Mouse (Mus musculus): ENCODE data around the gene Rad51ap2. TPM values are rescaled to one million over a fixed set of nuclear protein-coding genes. Genes with fewer than 3 reads are reported as not detected.
A peak's percentile ranks its signal among the peaks of the same experiment; 100 is the strongest.

Gene Rad51ap2
- 0.30 and 0.62 TPM in 2 replicates for polyA plus RNA-seq (2015; fragmentation: Nextera tagmentation; extraction: Ambion mirVana)

GRCm38 (mm10) chr12:11455549-11456194 lies at the start of gene Rad51ap2:
TSS of gene Rad51ap2 (plus strand) at chr12:11456079.
- Histone ChIP-seq H3K27ac (ENCODE audit: low read length) (no peak within 1 kb of the TSS), H3K9me3 (ENCODE audit: control insufficient read depth, low read length) (no peaks in the 10 kb centered on the region), H3K4me3 (replicated peaks; ENCODE audit: low read length) (peak within 1 kb of the TSS; percentile 67), H3K9ac (replicated peaks; ENCODE audit: low read depth, low read length) (peak within 1 kb of the TSS; percentile 75), H3K4me2 (ENCODE audit: low read length) (peak within 1 kb of the TSS; percentile 89), H3K4me1 (replicated peaks; ENCODE audit: control insufficient read depth, insufficient read depth, low read length) (0 out of 2 replicates have a peak, but pooled peaks cover 3% of the 10 kb centered on the region), H3K27me3 (replicated peaks; ENCODE audit: control insufficient read depth, insufficient read depth, low read length) (0 out of 2 replicates have a peak, but pooled peaks cover 2% of the 10 kb centered on the region), H3K36me3 (ENCODE audit: control insufficient read depth, insufficient read depth) (no peaks in the 10 kb centered on the region)
- peak; percentile 99 for ATAC-seq
- WGBS: 1% methylated on average over 38 of the region's 40 CpGs

GRCm38 (mm10) chr12:11407679-11408078 lies 48.2 kb upstream of the Rad51ap2 start:
- Histone ChIP-seq H3K4me3 (replicated peaks; ENCODE audit: low read length) (no peak overlapping the region), H3K9ac (replicated peaks; ENCODE audit: low read depth, low read length) (no peak overlapping the region), H3K27ac (ENCODE audit: low read length) (no peak overlapping the region), H3K4me2 (ENCODE audit: low read length) (no peak overlapping the region), H3K36me3 (ENCODE audit: control insufficient read depth, insufficient read depth) (no peaks in the 10 kb centered on the region), H3K9me3 (ENCODE audit: control insufficient read depth, low read length) (no peaks in the 10 kb centered on the region), H3K4me1 (replicated peaks; ENCODE audit: control insufficient read depth, insufficient read depth, low read length) (no peaks in the 10 kb centered on the region), H3K27me3 (replicated peaks; ENCODE audit: control insufficient read depth, insufficient read depth, low read length) (no peaks in the 10 kb centered on the region)
- ATAC-seq: no peak
- WGBS: 85% methylated on average over 4 of the region's 4 CpGs

- no peak for ATAC-seq
- H3K4me1 ChIP-seq (replicated peaks; ENCODE audit: control insufficient read depth, insufficient read depth, low read length): no peaks in the 10 kb centered on the region
- H3K27ac ChIP-seq (ENCODE audit: low read length): no peak overlapping the region
- H3K9me3 ChIP-seq (ENCODE audit: control insufficient read depth, low read length): no peaks in the 10 kb centered on the region
- H3K36me3 ChIP-seq (ENCODE audit: control insufficient read depth, insufficient read depth): no peaks in the 10 kb centered on the region
- 86% methylated on average over 6 of the region's 6 CpGs for WGBS
- no peaks in the 10 kb centered on the region for H3K27me3 ChIP-seq (replicated peaks; ENCODE audit: control insufficient read depth, insufficient read depth, low read length)
- no peak overlapping the region for H3K9ac ChIP-seq (replicated peaks; ENCODE audit: low read depth, low read length)
- no peak overlapping the region for H3K4me3 ChIP-seq (replicated peaks; ENCODE audit: low read length)
- H3K4me2 ChIP-seq (ENCODE audit: low read length): no peak overlapping the region
These were observed 37.8 kb upstream of the Rad51ap2 start for GRCm38 (mm10) chr12:11418112-11418511.

- no peaks in the 10 kb centered on the region for H3K27me3 ChIP-seq (replicated peaks; ENCODE audit: control insufficient read depth, insufficient read depth, low read length)
- no peaks in the 10 kb centered on the region for H3K36me3 ChIP-seq (ENCODE audit: control insufficient read depth, insufficient read depth)
- no peak overlapping the region for H3K9ac ChIP-seq (replicated peaks; ENCODE audit: low read depth, low read length)
- no peak overlapping the region for H3K27ac ChIP-seq (ENCODE audit: low read length)
- H3K9me3 ChIP-seq (ENCODE audit: control insufficient read depth, low read length): no peaks in the 10 kb centered on the region
- WGBS: 75% methylated on average over 4 of the region's 4 CpGs
- no peak for ATAC-seq
- H3K4me2 ChIP-seq (ENCODE audit: low read length): no peak overlapping the region
- no peaks in the 10 kb centered on the region for H3K4me1 ChIP-seq (replicated peaks; ENCODE audit: control insufficient read depth, insufficient read depth, low read length)
- H3K4me3 ChIP-seq (replicated peaks; ENCODE audit: low read length): no peak overlapping the region
These were observed 28.5 kb upstream of the Rad51ap2 start for GRCm38 (mm10) chr12:11427396-11427795.

- Histone ChIP-seq H3K36me3 (ENCODE audit: control insufficient read depth, insufficient read depth) (no peaks in the 10 kb centered on the region), H3K4me3 (replicated peaks; ENCODE audit: low read length) (no peak overlapping the region), H3K27me3 (replicated peaks; ENCODE audit: control insufficient read depth, insufficient read depth, low read length) (0 out of 2 replicates have a peak, but pooled peaks cover 3% of the 10 kb centered on the region), H3K4me1 (replicated peaks; ENCODE audit: control insufficient read depth, insufficient read depth, low read length) (peaks cover 18% of the 10 kb centered on the region), H3K27ac (ENCODE audit: low read length) (no peak overlapping the region), H3K4me2 (ENCODE audit: low read length) (no peak overlapping the region), H3K9ac (replicated peaks; ENCODE audit: low read depth, low read length) (no peak overlapping the region), H3K9me3 (ENCODE audit: control insufficient read depth, low read length) (no peaks in the 10 kb centered on the region)
- no peak for ATAC-seq
- WGBS: 97% methylated on average over 1 of the region's 1 CpGs
These were observed 22.8 kb upstream of the Rad51ap2 start for GRCm38 (mm10) chr12:11433126-11433525.

GRCm38 (mm10) chr12:11433716-11434115 lies 22.2 kb upstream of the Rad51ap2 start:
- no peak for ATAC-seq
- peaks cover 18% of the 10 kb centered on the region for H3K4me1 ChIP-seq (replicated peaks; ENCODE audit: control insufficient read depth, insufficient read depth, low read length)
- H3K4me2 ChIP-seq (ENCODE audit: low read length): no peak overlapping the region
- no peaks in the 10 kb centered on the region for H3K36me3 ChIP-seq (ENCODE audit: control insufficient read depth, insufficient read depth)
- 0 out of 2 replicates have a peak, but pooled peaks cover 3% of the 10 kb centered on the region for H3K27me3 ChIP-seq (replicated peaks; ENCODE audit: control insufficient read depth, insufficient read depth, low read length)
- no peak overlapping the region for H3K9ac ChIP-seq (replicated peaks; ENCODE audit: low read depth, low read length)
- no peak overlapping the region for H3K27ac ChIP-seq (ENCODE audit: low read length)
- no peak overlapping the region for H3K4me3 ChIP-seq (replicated peaks; ENCODE audit: low read length)
- H3K9me3 ChIP-seq (ENCODE audit: control insufficient read depth, low read length): no peaks in the 10 kb centered on the region
- whole genome bisulfite sequencing: 31% methylated on average over 1 of the region's 1 CpGs

- Histone ChIP-seq H3K27ac (ENCODE audit: low read length) (no peak overlapping the region), H3K4me2 (ENCODE audit: low read length) (no peak overlapping the region), H3K27me3 (replicated peaks; ENCODE audit: control insufficient read depth, insufficient read depth, low read length) (0 out of 2 replicates have a peak, but pooled peaks cover 3% of the 10 kb centered on the region), H3K36me3 (ENCODE audit: control insufficient read depth, insufficient read depth) (no peaks in the 10 kb centered on the region), H3K9me3 (ENCODE audit: control insufficient read depth, low read length) (no peaks in the 10 kb centered on the region), H3K4me3 (replicated peaks; ENCODE audit: low read length) (no peak overlapping the region; the same call in none of the 2 replicates), H3K4me1 (replicated peaks; ENCODE audit: control insufficient read depth, insufficient read depth, low read length) (peaks cover 18% of the 10 kb centered on the region), H3K9ac (replicated peaks; ENCODE audit: low read depth, low read length) (no peak overlapping the region)
- ATAC-seq: no peak
- 83% methylated on average over 8 of the region's 8 CpGs for WGBS
These were observed 21.4 kb upstream of the Rad51ap2 start for GRCm38 (mm10) chr12:11434446-11434845.

- H3K4me1 ChIP-seq (replicated peaks; ENCODE audit: control insufficient read depth, insufficient read depth, low read length): peaks cover 18% of the 10 kb centered on the region
- H3K27ac ChIP-seq (ENCODE audit: low read length): no peak overlapping the region
- H3K4me2 ChIP-seq (ENCODE audit: low read length): peak overlapping the region; percentile 69
- no peaks in the 10 kb centered on the region for H3K9me3 ChIP-seq (ENCODE audit: control insufficient read depth, low read length)
- 0 out of 2 replicates have a peak, but pooled peaks cover 3% of the 10 kb centered on the region for H3K27me3 ChIP-seq (replicated peaks; ENCODE audit: control insufficient read depth, insufficient read depth, low read length)
- ATAC-seq: no peak
- 7% methylated on average over 15 of the region's 15 CpGs for WGBS
- no peaks in the 10 kb centered on the region for H3K36me3 ChIP-seq (ENCODE audit: control insufficient read depth, insufficient read depth)
- H3K4me3 ChIP-seq (replicated peaks; ENCODE audit: low read length): peak overlapping the region; percentile 44
- H3K9ac ChIP-seq (replicated peaks; ENCODE audit: low read depth, low read length): peak overlapping the region; percentile 52
These were observed 20.4 kb upstream of the Rad51ap2 start for GRCm38 (mm10) chr12:11435246-11436022.

- peak overlapping the region; percentile 9 for H3K27ac ChIP-seq (ENCODE audit: low read length)
- peak overlapping the region; percentile 69 for H3K4me2 ChIP-seq (ENCODE audit: low read length)
- 1% methylated on average over 12 of the region's 12 CpGs for WGBS
These were observed 19.9 kb upstream of the Rad51ap2 start for GRCm38 (mm10) chr12:11436023-11436350.

More at GRCm38 (mm10) chr12:11436023-11436350, 19.9 kb upstream of the Rad51ap2 start:
- peaks cover 18% of the 10 kb centered on the region for H3K4me1 ChIP-seq (replicated peaks; ENCODE audit: control insufficient read depth, insufficient read depth, low read length)
- no peaks in the 10 kb centered on the region for H3K9me3 ChIP-seq (ENCODE audit: control insufficient read depth, low read length)
- peak; percentile 35 for ATAC-seq
- 0 out of 2 replicates have a peak, but pooled peaks cover 3% of the 10 kb centered on the region for H3K27me3 ChIP-seq (replicated peaks; ENCODE audit: control insufficient read depth, insufficient read depth, low read length)
- H3K9ac ChIP-seq (replicated peaks; ENCODE audit: low read depth, low read length): peak overlapping the region; percentile 52
- no peaks in the 10 kb centered on the region for H3K36me3 ChIP-seq (ENCODE audit: control insufficient read depth, insufficient read depth)
- H3K4me3 ChIP-seq (replicated peaks; ENCODE audit: low read length): peak overlapping the region; percentile 44
